Comparison of ENCODE assay signal across 16 mouse cellular contexts in the genomic region with DNA sequence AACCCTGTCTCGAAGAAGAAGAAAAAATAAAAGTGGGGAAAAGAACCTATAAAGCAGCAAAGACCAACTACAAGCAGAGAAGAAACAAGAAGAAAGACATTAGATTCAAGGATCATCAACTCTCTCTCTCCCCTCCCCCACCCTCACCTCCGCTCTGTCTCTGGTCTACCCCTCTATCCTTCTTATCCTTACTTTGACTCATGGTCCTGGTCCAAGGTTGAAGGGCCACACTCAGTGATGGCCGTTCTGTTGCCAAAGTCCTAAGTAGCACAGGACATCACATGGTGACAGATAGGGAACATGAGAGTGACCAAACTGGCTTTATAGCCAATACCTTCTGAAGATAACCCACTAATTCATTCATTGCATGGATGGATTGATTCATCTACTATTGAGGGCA. TPM values are rescaled to one million over a fixed set of nuclear protein-coding genes. Genes with fewer than 3 reads are reported as not detected.
"Had no signal": no experiment of that assay in that cellular context is flagged by ENCODE, and none has a peak within 500 bp of the region (broad histone marks: within the 10 kb centered on the region; RNA-seq: fewer than 3 reads in every experiment).

No protein-coding gene starts in this region.

- H3K27ac ChIP-seq: lung, embryonic 15.5 days; midbrain, embryonic 13.5 days; midbrain, embryonic 15.5 days; neural tube, embryonic 12.5 days had no signal

- H3K4me3 ChIP-seq: lung, embryonic 15.5 days; megakaryocyte, embryonic 14.5 days; midbrain, embryonic 13.5 days; midbrain, embryonic 15.5 days; neural tube, embryonic 12.5 days had no signal

- ATAC-seq: liver, postnatal 0 days; lung, postnatal 0 days; midbrain, embryonic 13.5 days; midbrain, embryonic 15.5 days had no signal

- H3K36me3 ChIP-seq: lung, embryonic 15.5 days; midbrain, embryonic 13.5 days; midbrain, embryonic 15.5 days; neural tube, embryonic 12.5 days had no signal

- H3K27me3 ChIP-seq: lung, embryonic 15.5 days; midbrain, embryonic 15.5 days had no signal

- H3K9me3 ChIP-seq: lung, embryonic 15.5 days; midbrain, embryonic 13.5 days; midbrain, embryonic 15.5 days; neural tube, embryonic 12.5 days had no signal

- H3K4me2 ChIP-seq: lung, embryonic 15.5 days; midbrain, embryonic 13.5 days; midbrain, embryonic 15.5 days; neural tube, embryonic 12.5 days had no signal

- H3K9ac ChIP-seq: liver, postnatal 0 days; lung, embryonic 15.5 days; midbrain, embryonic 13.5 days; midbrain, embryonic 15.5 days; neural tube, embryonic 12.5 days had no signal

- DNase-seq: liver, postnatal 0 days; lung, adult 2 months; lung, postnatal 14 days; lung, postnatal 36 days; right cerebral cortex, postnatal 14 days; spleen, adult 18-20 months; thymus, adult 18-20 months; thymus, postnatal 14 days; thymus, postnatal 36 days had no signal

RNA-seq across cellular contexts. Expression of gene Tnfsf13, which starts 11.8 kb away (rescaled TPM):
- polyA plus RNA-seq: stomach, embryonic 14.5 days had no signal
